7 mouse cellular contexts compared by ENCODE assay signal in the genomic region with DNA sequence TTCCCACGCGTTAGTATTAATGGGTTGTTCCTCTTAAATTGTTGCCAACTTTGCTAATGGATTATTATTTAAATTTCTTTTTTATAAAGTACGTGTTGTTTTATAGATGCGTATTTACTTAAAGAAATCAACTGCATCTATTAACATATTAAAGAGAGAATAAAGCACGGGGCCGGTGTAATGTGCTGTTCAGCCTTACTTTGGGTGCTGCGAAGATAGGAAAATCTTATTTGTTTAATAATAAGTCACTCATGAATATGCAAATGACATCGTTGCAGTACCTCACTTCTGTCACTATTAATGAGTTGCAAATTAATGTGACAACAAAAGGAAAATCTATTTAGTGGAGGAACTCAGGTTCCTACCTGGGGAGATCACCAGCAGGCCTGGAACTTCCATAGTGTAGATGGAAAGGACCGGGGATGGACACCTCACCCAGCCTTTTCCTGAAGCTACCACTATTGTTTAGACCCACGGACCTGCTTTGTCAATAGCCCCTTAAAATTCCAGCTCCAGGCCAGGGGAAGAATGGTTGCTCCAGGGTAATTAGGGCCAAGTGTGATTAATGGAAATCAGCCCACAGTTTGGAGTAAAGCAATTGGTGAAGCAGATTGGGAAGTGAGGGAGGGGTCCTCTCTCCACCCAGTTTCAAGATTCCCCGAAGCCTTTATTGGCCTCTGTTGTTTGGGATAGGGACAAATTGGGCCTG.
A peak's percentile ranks its signal among the peaks of the same experiment; 100 is the strongest.
DNase-seq lines count a peak whose midpoint lies in the region; ATAC-seq and TF ChIP-seq lines count a peak whose summit lies in the region.

No protein-coding gene starts in this region.

- H3K9me3 ChIP-seq in lung, embryonic 14.5 days (ENCODE audit: low read depth, low read length) = no peaks in the 10 kb centered on the region
- no peaks in the 10 kb centered on the region for H3K9me3 ChIP-seq in lung, postnatal 0 days (ENCODE audit: low read length)
- H3K9me3 ChIP-seq in forebrain, embryonic 13.5 days (replicated peaks) = no peaks in the 10 kb centered on the region
- no peaks in the 10 kb centered on the region for H3K9me3 ChIP-seq in hindbrain, postnatal 0 days (ENCODE audit: low read length)

- H3K4me1 ChIP-seq in lung, embryonic 14.5 days (ENCODE audit: insufficient read depth) = peaks cover under 1% of the 10 kb centered on the region; the same call in 1 of the 2 replicates
- H3K4me1 ChIP-seq in lung, postnatal 0 days (ENCODE audit: insufficient read depth, low read depth, low read length) = no peaks in the 10 kb centered on the region
- H3K4me1 ChIP-seq in forebrain, embryonic 13.5 days = peaks cover 49% of the 10 kb centered on the region
- peaks cover 4% of the 10 kb centered on the region; the same call in 1 of the 2 replicates for H3K4me1 ChIP-seq in hindbrain, postnatal 0 days (ENCODE audit: insufficient read depth, low read length)
- peaks cover 31% of the 10 kb centered on the region for H3K4me1 ChIP-seq in thymus, adult 2 months (replicated peaks; ENCODE audit: control insufficient read depth, insufficient read depth, low read length)

- H3K4me3 ChIP-seq in lung, embryonic 14.5 days (ENCODE audit: low read depth, low read length) = no peak overlapping the region
- H3K4me3 ChIP-seq in lung, postnatal 0 days (ENCODE audit: low read depth, low read length) = no peak overlapping the region
- no peak overlapping the region for H3K4me3 ChIP-seq in forebrain, embryonic 13.5 days
- H3K4me3 ChIP-seq in hindbrain, postnatal 0 days (ENCODE audit: low read length) = no peak overlapping the region
- H3K4me3 ChIP-seq in myocyte = peak overlapping the region; percentile 24
- H3K4me3 ChIP-seq in thymus, adult 2 months (ENCODE audit: control insufficient read depth, insufficient read depth, low read length) = no peak overlapping the region

- H3K9ac ChIP-seq in lung, embryonic 14.5 days = no peak overlapping the region
- no peak overlapping the region for H3K9ac ChIP-seq in lung, postnatal 0 days (replicated peaks; ENCODE audit: low read depth)
- no peak overlapping the region for H3K9ac ChIP-seq in forebrain, embryonic 13.5 days
- H3K9ac ChIP-seq in hindbrain, postnatal 0 days (replicated peaks; ENCODE audit: low read length) = no peak overlapping the region

- DNase-seq in lung, embryonic 14.5 days = no peak
- no peak for DNase-seq in lung, postnatal 0 days (ENCODE audit: low spot score)
- no peak for DNase-seq in hindbrain, postnatal 0 days (ENCODE audit: low spot score)
- DNase-seq in thymus, adult 2 months = no peak
- no peak for DNase-seq in natural killer cell, adult 2 months (ENCODE audit: low spot score in 2 of 2)

- H3K4me2 ChIP-seq in lung, embryonic 14.5 days = peak overlapping the region; percentile 70
- H3K4me2 ChIP-seq in lung, postnatal 0 days (replicated peaks; ENCODE audit: low read depth, low read length) = no peak overlapping the region
- H3K4me2 ChIP-seq in forebrain, embryonic 13.5 days = peak overlapping the region; percentile 62
- H3K4me2 ChIP-seq in hindbrain, postnatal 0 days (ENCODE audit: low read depth, low read length) = peak overlapping the region; percentile 61
- peak overlapping the region; percentile 38 for H3K4me2 ChIP-seq in myocyte (ENCODE audit: low read depth)

- H3K27me3 ChIP-seq in lung, embryonic 14.5 days (ENCODE audit: insufficient read depth, low read length) = peaks cover 5% of the 10 kb centered on the region; the same call in 1 of the 2 replicates
- H3K27me3 ChIP-seq in lung, postnatal 0 days (replicated peaks; ENCODE audit: insufficient read depth, low read length) = no peaks in the 10 kb centered on the region; the same call in 1 of the 2 replicates
- H3K27me3 ChIP-seq in forebrain, embryonic 13.5 days = peaks cover 42% of the 10 kb centered on the region
- peaks cover 3% of the 10 kb centered on the region; the same call in 1 of the 2 replicates for H3K27me3 ChIP-seq in hindbrain, postnatal 0 days (ENCODE audit: insufficient read depth, low read length)
- no peaks in the 10 kb centered on the region for H3K27me3 ChIP-seq in myocyte (ENCODE audit: control insufficient read depth, insufficient read depth, insufficient read length)
- no peaks in the 10 kb centered on the region for H3K27me3 ChIP-seq in thymus, adult 2 months (ENCODE audit: control insufficient read depth, insufficient read depth, low read length)

- no peak for TF ChIP-seq CTCF in lung, embryonic 14.5 days (IDR thresholded peaks at IDR 0.05; ENCODE audit: low read depth)
- TF ChIP-seq CTCF in lung, postnatal 0 days (IDR thresholded peaks at IDR 0.05) = no peak
- no peak for TF ChIP-seq CTCF in hindbrain, postnatal 0 days (IDR thresholded peaks at IDR 0.05; ENCODE audit: low read depth)
- no peak for TF ChIP-seq CTCF in thymus, adult 2 months (IDR thresholded peaks at IDR 0.05; ENCODE audit: borderline replicate concordance, control insufficient read depth, extremely low read depth, insufficient read depth, low read length, poor library complexity)

- H3ac ChIP-seq in myocyte (ENCODE audit: control insufficient read depth, insufficient read length) = no peak overlapping the region

- no peak for ATAC-seq in lung, embryonic 14.5 days (ENCODE audit: insufficient read depth)
- ATAC-seq in lung, postnatal 0 days = no peak
- no peak for ATAC-seq in forebrain, embryonic 13.5 days
- ATAC-seq in hindbrain, postnatal 0 days = no peak

- WGBS in lung, embryonic 14.5 days = 27% methylated on average over 11 of the region's 11 CpGs
- 41% methylated on average over 11 of the region's 11 CpGs for WGBS in lung, postnatal 0 days
- 4% methylated on average over 11 of the region's 11 CpGs for WGBS in forebrain, embryonic 13.5 days
- WGBS in hindbrain, postnatal 0 days = 14% methylated on average over 11 of the region's 11 CpGs
- 87% methylated on average over 11 of the region's 11 CpGs for WGBS in thymus, adult 2 months

- TF ChIP-seq EP300 in lung, postnatal 0 days (IDR thresholded peaks at IDR 0.05) = no peak

- no peaks in the 10 kb centered on the region for H3K36me3 ChIP-seq in lung, embryonic 14.5 days (ENCODE audit: insufficient read depth)
- H3K36me3 ChIP-seq in lung, postnatal 0 days (ENCODE audit: insufficient read depth, low read length) = no peaks in the 10 kb centered on the region
- no peaks in the 10 kb centered on the region for H3K36me3 ChIP-seq in forebrain, embryonic 13.5 days (ENCODE audit: poor library complexity, severe bottlenecking)
- H3K36me3 ChIP-seq in hindbrain, postnatal 0 days (ENCODE audit: insufficient read depth, low read length) = no peaks in the 10 kb centered on the region
- no peaks in the 10 kb centered on the region for H3K36me3 ChIP-seq in myocyte (ENCODE audit: control insufficient read depth, insufficient read depth)
- H3K36me3 ChIP-seq in thymus, adult 2 months (ENCODE audit: control insufficient read depth, insufficient read depth, low read length) = no peaks in the 10 kb centered on the region

- no peak for TF ChIP-seq POLR2A in myocyte (IDR thresholded peaks at IDR 0.05; ENCODE audit: insufficient read length, low read depth)
- TF ChIP-seq POLR2A in thymus, adult 2 months (IDR thresholded peaks at IDR 0.05; ENCODE audit: control insufficient read depth, extremely low read depth, insufficient read depth, low read length, poor library complexity) = no peak

- no peaks in the 10 kb centered on the region for H3K79me2 ChIP-seq in myocyte (ENCODE audit: control insufficient read depth, insufficient read depth)

- H3K27ac ChIP-seq in lung, embryonic 14.5 days (ENCODE audit: low read depth) = no peak overlapping the region
- no peak overlapping the region for H3K27ac ChIP-seq in lung, postnatal 0 days (ENCODE audit: low read length)
- H3K27ac ChIP-seq in forebrain, embryonic 13.5 days = peak overlapping the region; percentile 94
- H3K27ac ChIP-seq in hindbrain, postnatal 0 days = no peak overlapping the region
- H3K27ac ChIP-seq in thymus, adult 2 months (ENCODE audit: control insufficient read depth, insufficient read depth, low read length) = no peak overlapping the region

TF ChIP-seq in myocyte, 11 proteins besides CTCF, POLR2A, EP300 and RAD21:
- TF ChIP-seq SRF (IDR thresholded peaks at IDR 0.05; ENCODE audit: control insufficient read depth, insufficient read length, low read depth) = no peak
- no peak for TF ChIP-seq CEBPB (IDR thresholded peaks at IDR 0.05; ENCODE audit: insufficient read depth, poor library complexity, severe bottlenecking)
- no peak for TF ChIP-seq MYOD1 (IDR thresholded peaks at IDR 0.05; ENCODE audit: control insufficient read depth in 1 of 3, insufficient read length in 2 of 3, low read depth in 2 of 3)
- no peak for TF ChIP-seq MYOG (IDR thresholded peaks at IDR 0.05; ENCODE audit: control insufficient read depth in 1 of 3, insufficient read depth in 1 of 3, insufficient read length in 2 of 3, low read depth in 2 of 3)
- no peak for TF ChIP-seq TCF12 (IDR thresholded peaks at IDR 0.05; ENCODE audit: insufficient read depth, poor library complexity, severe bottlenecking)
- TF ChIP-seq REST (IDR thresholded peaks at IDR 0.05; ENCODE audit: insufficient read depth, insufficient read length) = no peak
- TF ChIP-seq TCF3 (IDR thresholded peaks at IDR 0.05; ENCODE audit: insufficient read length, low read depth) = no peak
- no peak for TF ChIP-seq E2F4 (IDR thresholded peaks at IDR 0.05; ENCODE audit: insufficient read depth)
- TF ChIP-seq MAX (IDR thresholded peaks at IDR 0.05; ENCODE audit: low read depth) = no peak
- TF ChIP-seq USF1 (IDR thresholded peaks at IDR 0.05; ENCODE audit: low read depth) = no peak
- no peak for TF ChIP-seq POLR2AphosphoS2 (IDR thresholded peaks at IDR 0.05; ENCODE audit: insufficient read length, low read depth)
